Comparison of ENCODE assay signal across 8 mouse cellular contexts in the genomic region with DNA sequence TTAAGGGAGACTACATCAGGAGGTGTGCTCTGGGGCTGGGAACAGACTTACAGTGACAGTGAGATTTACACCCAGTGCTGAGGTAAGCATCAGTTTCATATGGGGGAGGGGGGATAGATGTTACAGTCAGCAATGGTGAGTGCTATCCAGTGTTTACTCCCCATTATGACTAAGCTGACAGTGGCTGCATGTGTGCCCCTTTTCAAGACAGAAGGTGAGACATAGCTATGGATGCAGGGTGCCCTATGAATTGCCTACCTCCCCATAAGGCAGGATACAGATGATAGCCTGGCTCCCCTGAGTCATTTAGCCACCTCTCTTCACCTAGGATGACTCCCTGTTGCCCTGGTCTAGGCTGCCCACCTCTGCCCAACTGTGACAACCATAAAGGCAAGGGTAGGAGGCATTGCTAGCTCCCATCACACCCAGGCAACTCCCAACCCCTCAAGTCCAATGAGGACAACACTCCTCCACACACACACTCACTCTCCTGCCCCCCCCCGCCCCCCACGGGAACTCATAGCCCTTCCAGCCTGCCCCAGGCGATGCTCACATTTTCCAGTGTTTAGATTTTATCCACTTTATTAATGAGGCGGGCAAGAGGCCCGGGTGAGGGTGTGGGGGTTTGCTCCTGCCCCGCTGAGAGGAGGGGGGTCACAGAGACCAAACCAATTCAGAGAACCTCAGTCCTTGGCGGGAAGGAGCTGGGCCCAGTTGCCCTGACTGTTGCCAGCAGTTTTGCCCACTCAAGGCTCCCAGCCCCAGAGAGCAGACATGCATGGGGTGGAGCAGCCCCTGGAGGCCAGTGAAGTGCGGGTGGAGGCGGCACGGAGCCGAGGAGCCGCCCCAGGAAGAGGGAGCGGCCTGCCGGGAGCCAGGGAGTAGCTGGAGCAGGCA. TPM values are rescaled to one million over a fixed set of nuclear protein-coding genes. Genes with fewer than 3 reads are reported as not detected.
A peak's percentile ranks its signal among the peaks of the same experiment; 100 is the strongest.
DNase-seq lines count a peak whose midpoint lies in the region; ATAC-seq lines count a peak whose summit lies in the region.

A gene (plus strand): TSS at position 710 of the 897 bp plus-strand sequence.

- peak within 1 kb of the TSS; percentile 75 for H3K27ac ChIP-seq in intestine, embryonic 15.5 days

- peak within 1 kb of the TSS; percentile 36 for H3K9ac ChIP-seq in intestine, embryonic 15.5 days

- 15% methylated on average over 14 of the region's 14 CpGs for WGBS in intestine, embryonic 15.5 days

- H3K36me3 ChIP-seq in intestine, embryonic 15.5 days, result peaks cover 25% of the 10 kb centered on the region

- peak; percentile 24 to 36 for DNase-seq in cerebellum, postnatal 14 days
- no peak for DNase-seq in cerebellum, adult 9-11 months
- DNase-seq in adrenal gland, postnatal 10 days, result peak; percentile 75
- DNase-seq in gastrocnemius, postnatal 36 days, result peak; percentile 55 to 60
- peak; percentile 84 for DNase-seq in lung, postnatal 10 days
- no peak for DNase-seq in embryo, embryonic 10.5 days (ENCODE audit: low spot score)

- H3K27me3 ChIP-seq in intestine, embryonic 15.5 days (replicated peaks), result no peaks in the 10 kb centered on the region

- H3K4me3 ChIP-seq in intestine, embryonic 15.5 days (replicated peaks), result peak within 1 kb of the TSS; percentile 13; the same call in 1 of the 2 replicates

- intact Hi-C loops in gastrocnemius, postnatal 36 days (cut with DNase I), result no loop called here

- peak; percentile 38 for ATAC-seq in intestine, embryonic 15.5 days
- ATAC-seq in granulocyte monocyte progenitor cell, adult 5-6 weeks (replicated peaks; ENCODE audit: poor library complexity, severe bottlenecking), result no peak

- H3K9me3 ChIP-seq in intestine, embryonic 15.5 days, result no peaks in the 10 kb centered on the region

- H3K4me2 ChIP-seq in intestine, embryonic 15.5 days (replicated peaks), result peak within 1 kb of the TSS; percentile 69

- peaks cover 63% of the 10 kb centered on the region for H3K4me1 ChIP-seq in intestine, embryonic 15.5 days (replicated peaks)

RNA-seq across cellular contexts. Expression of the gene that starts here (rescaled TPM):
- total RNA-seq in adrenal gland, postnatal 10 days (2021), result 1 to 10 TPM in 1 of 2 experiments, under 1 TPM in 1; 0.75 to 1.4 TPM
- under 1 TPM; 0.10 to 0.12 TPM for total RNA-seq in gastrocnemius, postnatal 36 days (2021)
- polyA plus RNA-seq in intestine, embryonic 15.5 days (2015; fragmentation: Nextera tagmentation; extraction: Ambion mirVana), result 1.2 and 1.6 TPM in 2 replicates
- not detected in 2 replicates for total RNA-seq in granulocyte monocyte progenitor cell, adult 5-6 weeks (2014; fragmentation: Nextera tagmentation)
- total RNA-seq in granulocyte monocyte progenitor cell, adult 5-6 weeks (2017), result 0.46 and 0.78 TPM in 2 replicates

Comparison
In these comparisons a context has a peak if more than half of its experiments do, and no peak if none do; other contexts are left out.
1. DNase-seq: peak in cerebellum, postnatal 14 days (2 of 2), adrenal gland, postnatal 10 days (single experiment) and lung, postnatal 10 days (single experiment); none in cerebellum, adult 9-11 months (single experiment) and embryo, embryonic 10.5 days (single experiment).
2. Peak in DNase-seq in gastrocnemius, postnatal 36 days; RNA of the gene not detected or under 1 TPM.